Mouse (Mus musculus) hindbrain, embryonic 10.5 days (tissue): ENCODE measurements around the gene Olfr70. TPM values are rescaled to one million over a fixed set of nuclear protein-coding genes. Genes with fewer than 3 reads are reported as not detected.
A peak's percentile ranks its signal among the peaks of the same experiment; 100 is the strongest.

Experiments
- DNase-seq: peaks from one replicate; pipeline ENCODE4 v3.0.0-alpha.2; 2017; ENCODE audit warnings: low spot score
- H3K27ac ChIP-seq: fragments of 300-500 bp; sonication (generic); 2 replicates; pipeline ENCODE4 v1.5.1; 2016; ENCODE audit warnings: mild to moderate bottlenecking, moderate library complexity
- H3K27me3 ChIP-seq: fragments of 300-500 bp; sonication (generic); 2 replicates; pipeline ENCODE4 v1.6.1; 2016; ENCODE audit warnings: mild to moderate bottlenecking; ENCODE audit not compliant: poor library complexity, insufficient read depth, severe bottlenecking
- H3K36me3 ChIP-seq: fragments of 300-500 bp; sonication (generic); 2 replicates; pipeline ENCODE4 v1.6.1; 2016; ENCODE audit warnings: mild to moderate bottlenecking, moderate library complexity
- H3K4me1 ChIP-seq: fragments of 300-500 bp; sonication (generic); replicated peaks from 2 replicates; pipeline ENCODE4 v1.6.1; 2016; ENCODE audit warnings: mild to moderate bottlenecking
- H3K4me3 ChIP-seq: fragments of 300-500 bp; sonication (generic); 2 replicates; pipeline ENCODE4 v1.5.1; 2016; ENCODE audit warnings: mild to moderate bottlenecking, moderate library complexity
- H3K9me3 ChIP-seq: fragments of 300-500 bp; sonication (generic); 2 replicates; pipeline ENCODE4 v1.6.1; 2016; ENCODE audit warnings: mild to moderate bottlenecking, moderate library complexity
- WGBS: fragments of 180-500 bp; shearing (Covaris S2); methylation state at CpG from one replicate; pipeline ENCODE4 v1.1.7; 2016; 5-methylcytosine and 5-hydroxymethylcytosine counted together
- polyA plus RNA-seq: library from polyadenylated mRNA; unstranded; fragments of >200 nt; fragmentation: Nextera tagmentation; extraction: Ambion mirVana; gene quantifications from 2 replicates; pipeline ENCODE4 v1.2.1, GENCODE M21; 2016

The Olfr70 gene
- polyA plus RNA-seq, 1 experiment from 2014 or later = not detected

GRCm38 (mm10) chr4:43668782-43669427 lies 31.7 kb downstream of the Olfr70 start, which contains the start of the genes Tmem8b and Fam221b:
Tmem8b (plus strand) TSS chr4:43668971.
Fam221b (minus strand) TSS chr4:43669145.
- Histone ChIP-seq H3K4me3 (peak within 1 kb of the TSS; percentile 83), H3K27ac (peak within 1 kb of the TSS; percentile 94), H3K36me3 (no peaks in the 10 kb centered on the region), H3K9me3 (no peaks in the 10 kb centered on the region), H3K27me3 (peaks cover 58% of the 10 kb centered on the region), H3K4me1 (peaks cover 48% of the 10 kb centered on the region)
- peak; percentile 89 for DNase-seq
- WGBS = 2% methylated on average over 41 of the region's 41 CpGs

- Histone ChIP-seq H3K4me1 (peaks cover 32% of the 10 kb centered on the region), H3K9me3 (no peaks in the 10 kb centered on the region), H3K27ac (no peak overlapping the region), H3K4me3 (no peak overlapping the region), H3K36me3 (no peaks in the 10 kb centered on the region), H3K27me3 (peaks cover 83% of the 10 kb centered on the region)
- 27% methylated on average over 4 of the region's 4 CpGs for WGBS
- peak; percentile 18 for DNase-seq
Measured at GRCm38 (mm10) chr4:43666412-43666811, 34.2 kb downstream of the Olfr70 start.

- DNase-seq = no peak
- H3K27ac ChIP-seq = no peak overlapping the region; the same call in 1 of the 2 replicates
- peaks cover 4% of the 10 kb centered on the region; the same call in 1 of the 2 replicates for H3K36me3 ChIP-seq
- H3K9me3 ChIP-seq = no peaks in the 10 kb centered on the region
- H3K27me3 ChIP-seq = peaks cover 27% of the 10 kb centered on the region
- H3K4me3 ChIP-seq = peak overlapping the region; percentile 88
- peaks cover 41% of the 10 kb centered on the region for H3K4me1 ChIP-seq
- WGBS = 62% methylated on average over 4 of the region's 4 CpGs
Measured at GRCm38 (mm10) chr4:43657146-43657545, 43.5 kb downstream of the Olfr70 start.

GRCm38 (mm10) chr4:43656339-43657109 lies 44.1 kb downstream of the Olfr70 start, which contains the start of gene Hint2:
Hint2 (minus strand) TSS chr4:43656466.
- Histone ChIP-seq H3K4me1 (peaks cover 41% of the 10 kb centered on the region), H3K4me3 (peak within 1 kb of the TSS; percentile 88), H3K27ac (peak within 1 kb of the TSS; percentile 94), H3K36me3 (peaks cover 10% of the 10 kb centered on the region), H3K9me3 (no peaks in the 10 kb centered on the region), H3K27me3 (peaks cover 21% of the 10 kb centered on the region)
- DNase-seq = peak; percentile 95
- WGBS = 2% methylated on average over 34 of the region's 34 CpGs

GRCm38 (mm10) chr4:43655656-43656338 lies 44.8 kb downstream of the Olfr70 start:
- Histone ChIP-seq H3K36me3 (peaks cover 16% of the 10 kb centered on the region), H3K4me3 (peak overlapping the region; percentile 88), H3K4me1 (peaks cover 41% of the 10 kb centered on the region), H3K9me3 (no peaks in the 10 kb centered on the region), H3K27me3 (peaks cover 13% of the 10 kb centered on the region; the same call in 1 of the 2 replicates), H3K27ac (peak overlapping the region; percentile 94)
- WGBS = 6% methylated on average over 34 of the region's 34 CpGs
- DNase-seq = no peak

- peaks cover 41% of the 10 kb centered on the region for H3K4me1 ChIP-seq
- H3K4me3 ChIP-seq = peak within 1 kb of the TSS; percentile 41
- H3K36me3 ChIP-seq = peaks cover 36% of the 10 kb centered on the region
- peak within 1 kb of the TSS; percentile 60 for H3K27ac ChIP-seq
- peaks cover 8% of the 10 kb centered on the region for H3K9me3 ChIP-seq
- 15% methylated on average over 24 of the region's 24 CpGs for WGBS
- DNase-seq = peak; percentile 76
- H3K27me3 ChIP-seq = no peaks in the 10 kb centered on the region
Measured at GRCm38 (mm10) chr4:43653161-43654015, 47.2 kb downstream of the Olfr70 start, which contains the start of gene Spag8. Spag8 (minus strand) TSS chr4:43653594.

- peaks cover 41% of the 10 kb centered on the region for H3K4me1 ChIP-seq
- H3K4me3 ChIP-seq = peak overlapping the region; percentile 41
- WGBS = 86% methylated on average over 4 of the region's 4 CpGs
- H3K27ac ChIP-seq = peak overlapping the region; percentile 60
- DNase-seq = no peak
- no peaks in the 10 kb centered on the region for H3K27me3 ChIP-seq
- H3K9me3 ChIP-seq = peaks cover 8% of the 10 kb centered on the region
- peaks cover 43% of the 10 kb centered on the region for H3K36me3 ChIP-seq
Measured at GRCm38 (mm10) chr4:43652726-43653125, 47.9 kb downstream of the Olfr70 start.

GRCm38 (mm10) chr4:43649783-43650182 lies 50.8 kb downstream of the Olfr70 start:
- Histone ChIP-seq H3K9me3 (peaks cover 8% of the 10 kb centered on the region), H3K4me3 (no peak overlapping the region), H3K27ac (no peak overlapping the region), H3K27me3 (no peaks in the 10 kb centered on the region), H3K4me1 (peaks cover 22% of the 10 kb centered on the region), H3K36me3 (peaks cover 65% of the 10 kb centered on the region)
- 95% methylated on average over 3 of the region's 3 CpGs for WGBS
- DNase-seq = no peak

Other genes starting within 250 kb of the Olfr70 start
- 1.8 and 2.4 TPM in 2 replicates for gene Cd72, start 246.2 kb downstream of the Olfr70 start, polyA plus RNA-seq
- not detected in 2 replicates for gene Sit1, start 217.1 kb downstream of the Olfr70 start, polyA plus RNA-seq
- 45.2 and 50.9 TPM in 2 replicates for gene Ccdc107, start 207.9 kb downstream of the Olfr70 start, polyA plus RNA-seq
- gene Arhgef39, start 201.1 kb downstream of the Olfr70 start, polyA plus RNA-seq = 47.2 and 50.5 TPM in 2 replicates
- gene Car9, start 193.8 kb downstream of the Olfr70 start, polyA plus RNA-seq = 0.76 and 0.93 TPM in 2 replicates
- 55.9 and 65.7 TPM in 2 replicates for gene Tpm2, start 177.0 kb downstream of the Olfr70 start, polyA plus RNA-seq
- gene Creb3, start 138.5 kb downstream of the Olfr70 start, polyA plus RNA-seq = 40.7 and 53.3 TPM in 2 replicates
- gene Tln1, start 138.1 kb downstream of the Olfr70 start, polyA plus RNA-seq = 52.8 and 58.9 TPM in 2 replicates
- gene Rgp1, start 122.1 kb downstream of the Olfr70 start, polyA plus RNA-seq = 20.3 and 25.6 TPM in 2 replicates
- gene Gba2, start 121.9 kb downstream of the Olfr70 start, polyA plus RNA-seq = 28.0 and 36.3 TPM in 2 replicates
- 0.88 and 1.0 TPM in 2 replicates for gene Msmp, start 116.3 kb downstream of the Olfr70 start, polyA plus RNA-seq
- gene Npr2, start 68.9 kb downstream of the Olfr70 start, polyA plus RNA-seq = 22.4 and 26.5 TPM in 2 replicates
- 5.2 and 10.0 TPM in 2 replicates for gene Spag8, start 47.2 kb downstream of the Olfr70 start, polyA plus RNA-seq
- 76.4 and 82.0 TPM in 2 replicates for gene Hint2, start 44.3 kb downstream of the Olfr70 start, polyA plus RNA-seq
- 5.2 and 9.4 TPM in 2 replicates for gene Tmem8b, start 31.8 kb downstream of the Olfr70 start, polyA plus RNA-seq
- 1.8 and 2.4 TPM in 2 replicates for gene Fam221b, start 31.7 kb downstream of the Olfr70 start, polyA plus RNA-seq
- gene Olfr71, start 9.4 kb upstream of the Olfr70 start, polyA plus RNA-seq = not detected in 2 replicates
- 0.25 and 0.44 TPM in 2 replicates for gene Hrct1, start 26.4 kb upstream of the Olfr70 start, polyA plus RNA-seq
- not detected in 2 replicates for gene Spaar, start 29.2 kb upstream of the Olfr70 start, polyA plus RNA-seq
- not detected in 2 replicates for gene Olfr159, start 70.2 kb upstream of the Olfr70 start, polyA plus RNA-seq
- not detected in 2 replicates for gene Olfr156, start 123.1 kb upstream of the Olfr70 start, polyA plus RNA-seq
- gene Olfr157, start 139.4 kb upstream of the Olfr70 start, polyA plus RNA-seq = not detected in 2 replicates
- gene Olfr155, start 150.8 kb upstream of the Olfr70 start, polyA plus RNA-seq = not detected in 2 replicates
- 11.4 and 11.9 TPM in 2 replicates for gene Reck, start 174.7 kb upstream of the Olfr70 start, polyA plus RNA-seq